Comparison of ENCODE assay signal across 35 mouse cellular contexts in genomic region chr2:149848778-149849177, GRCm38 (mm10). TPM values are rescaled to one million over a fixed set of nuclear protein-coding genes. Genes with fewer than 3 reads are reported as not detected.
"Had no signal": no experiment of that assay in that cellular context is flagged by ENCODE, and none has a peak within 500 bp of the region (broad histone marks: within the 10 kb centered on the region; RNA-seq: fewer than 3 reads in every experiment).

No protein-coding gene starts in this region.

- H3K27ac ChIP-seq: forebrain, embryonic 15.5 days; heart, embryonic 10.5 days; kidney, embryonic 15.5 days; kidney, postnatal 0 days; limb, embryonic 13.5 days; limb, embryonic 15.5 days; liver, embryonic 12.5 days; liver, embryonic 14.5 days had no signal

- H3K4me1 ChIP-seq: forebrain, embryonic 15.5 days; heart, embryonic 10.5 days; heart, embryonic 12.5 days; kidney, embryonic 15.5 days; limb, embryonic 13.5 days; limb, embryonic 15.5 days; liver, embryonic 12.5 days had no signal

- H3K9ac ChIP-seq: forebrain, embryonic 15.5 days; forebrain, postnatal 0 days; heart, embryonic 12.5 days; kidney, embryonic 15.5 days; limb, embryonic 13.5 days; limb, embryonic 15.5 days; liver, embryonic 12.5 days; liver, embryonic 14.5 days had no signal

- ATAC-seq: forebrain, embryonic 15.5 days; forebrain, postnatal 0 days; intestine, embryonic 16.5 days; liver, embryonic 12.5 days had no signal

- H3K27me3 ChIP-seq: forebrain, embryonic 15.5 days; heart, embryonic 12.5 days; kidney, embryonic 15.5 days; limb, embryonic 13.5 days; limb, embryonic 15.5 days; liver, embryonic 12.5 days had no signal

- DNase-seq: forebrain, postnatal 0 days; gastrocnemius, postnatal 14 days; gastrocnemius, postnatal 36 days; heart, adult 18-20 months; heart, postnatal 10 days; heart, postnatal 36 days; kidney, adult 11 months; kidney, adult 2 months; kidney, adult 9 months; kidney, postnatal 14 days; kidney, postnatal 36 days; layer of hippocampus, adult 9-11 months; layer of hippocampus, postnatal 36 days; left cerebral cortex, postnatal 4 days had no signal

- H3K4me2 ChIP-seq: forebrain, embryonic 15.5 days; heart, embryonic 12.5 days; kidney, embryonic 15.5 days; limb, embryonic 13.5 days; limb, embryonic 15.5 days; liver, embryonic 12.5 days had no signal

- H3K36me3 ChIP-seq: forebrain, embryonic 15.5 days; heart, embryonic 10.5 days; heart, embryonic 12.5 days; kidney, embryonic 15.5 days; limb, embryonic 13.5 days; limb, embryonic 15.5 days; liver, embryonic 12.5 days had no signal

- H3K4me3 ChIP-seq: forebrain, embryonic 15.5 days; heart, embryonic 10.5 days; heart, embryonic 12.5 days; kidney, embryonic 15.5 days; limb, embryonic 13.5 days; limb, embryonic 15.5 days; liver, embryonic 12.5 days had no signal

- H3K9me3 ChIP-seq: forebrain, embryonic 15.5 days; heart, embryonic 10.5 days; heart, embryonic 12.5 days; kidney, embryonic 15.5 days; limb, embryonic 13.5 days; limb, embryonic 15.5 days; liver, embryonic 12.5 days had no signal

RNA-seq across cellular contexts. Expression of gene C530025M09Rik, which starts 17.8 kb away (rescaled TPM):
- total RNA-seq: gastrocnemius, adult 18-20 months; gastrocnemius, adult 8-10 months; gastrocnemius, postnatal 14 days; gastrocnemius, postnatal 36 days; heart, adult 18-20 months; heart, adult 8-10 months; heart, postnatal 10 days; heart, postnatal 36 days; hematopoietic stem cell, adult 5-6 weeks; liver, adult 2 months had no signal
- polyA plus RNA-seq: gonadal fat pad, adult 2 months; heart, embryonic 14.5 days; heart, embryonic 16.5 days; intestine, embryonic 14.5 days; intestine, embryonic 16.5 days; kidney, adult 2 months; kidney, postnatal 0 days; large intestine, adult 2 months; limb, embryonic 11.5 days; limb, embryonic 15.5 days; liver, adult 2 months; liver, embryonic 12.5 days; liver, embryonic 14.5 days had no signal

RNA-seq across cellular contexts. Expression of gene Syndig1, which starts 19.8 kb away (rescaled TPM):
- total RNA-seq: gastrocnemius, adult 18-20 months; gastrocnemius, postnatal 36 days; hematopoietic stem cell, adult 5-6 weeks; liver, adult 2 months had no signal
- polyA plus RNA-seq: liver, adult 2 months had no signal
